Mouse (Mus musculus): ENCODE measurements at regions not wholly inside any gene's neighbourhood (a gene's known extent, or its start where the extent isn't known, plus 50 kb on each side); places are given as distances from the start of the nearest gene placed in this dataset.

GRCm38 (mm10) chr12:58473511-58473910 is 204.4 kb upstream of the Clec14a start:
- TF ChIP-seq CTCF (IDR thresholded peaks at IDR 0.05; ENCODE audit: low read depth) (no peak), EP300 (optimal IDR thresholded peaks at IDR 0.05) (no peak)
